Mouse (Mus musculus): Measurements from ENCODE around the gene 4932438H23Rik. TPM values are rescaled to one million over a fixed set of nuclear protein-coding genes. Genes with fewer than 3 reads are reported as not detected.

The 4932438H23Rik gene
- polyA plus RNA-seq, 1 experiment from 2014 or later = 0.13 TPM

DNA sequence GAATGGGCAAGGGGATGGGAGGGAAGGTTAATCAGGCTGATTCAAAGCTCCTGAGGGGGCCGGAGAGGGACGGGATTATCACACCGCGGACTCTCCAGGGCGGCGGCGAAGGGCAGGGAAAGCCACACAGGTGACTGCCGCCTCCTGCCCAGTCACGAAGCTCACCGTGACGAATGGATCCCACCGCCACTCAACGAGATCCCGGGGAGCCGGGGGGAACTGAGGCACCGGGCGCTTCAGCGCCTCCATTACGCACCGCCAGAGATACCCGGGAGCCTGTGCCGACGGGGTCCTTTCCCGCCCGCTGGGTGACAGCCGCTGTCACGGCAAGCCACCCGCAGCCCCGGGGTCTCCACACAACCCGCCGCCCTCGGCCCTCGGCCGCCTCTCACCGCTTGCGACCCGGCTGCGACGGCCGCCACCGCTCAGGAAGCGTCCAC is 84.3 kb downstream of the 4932438H23Rik start:
- no peak; the same call in 1 of the 2 replicates for ATAC-seq (ENCODE audit: low read depth)
- 0% methylated on average over 42 of the region's 42 CpGs for WGBS
- no peaks in the 10 kb centered on the region for H3K9me3 ChIP-seq (ENCODE audit: control insufficient read depth, low read length)

DNA sequence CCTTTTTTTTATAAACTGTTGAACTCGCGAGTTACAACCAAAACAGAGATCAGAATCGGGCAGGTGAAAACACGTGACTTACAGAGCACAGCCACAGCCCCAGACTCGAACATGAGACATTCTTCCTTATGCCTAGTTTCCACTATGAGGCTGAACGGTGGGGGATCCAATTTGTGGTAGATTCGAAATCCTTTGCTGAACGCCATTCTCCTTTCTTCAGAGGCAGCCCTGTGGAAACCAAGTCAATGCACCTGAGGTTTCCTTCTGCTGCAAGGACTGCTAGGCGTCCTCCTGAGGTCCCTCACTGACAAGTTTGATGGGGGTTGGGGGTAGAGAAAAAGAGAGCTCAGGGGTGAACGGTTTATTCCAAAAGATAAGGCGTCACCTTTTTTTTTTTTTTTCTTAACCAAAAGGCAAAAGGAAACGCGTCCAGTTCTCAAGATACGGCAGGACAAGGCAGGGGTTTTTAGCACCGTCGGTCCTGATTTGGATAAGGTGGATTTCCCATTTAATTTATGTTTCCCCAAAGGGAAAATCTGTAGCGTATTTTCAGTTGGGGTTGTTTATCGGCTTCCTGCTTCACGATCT is 84.9 kb downstream of the 4932438H23Rik start:
- Histone ChIP-seq H3K27me3 (ENCODE audit: control insufficient read depth, insufficient read depth, low read depth, low read length) (no peaks in the 10 kb centered on the region), H3K9me3 (ENCODE audit: control insufficient read depth, low read length) (no peaks in the 10 kb centered on the region), H3K36me3 (ENCODE audit: control insufficient read depth, insufficient read depth, low read length) (peaks cover 4% of the 10 kb centered on the region), H3K4me1 (replicated peaks; ENCODE audit: control insufficient read depth, insufficient read depth, low read length) (peaks cover 11% of the 10 kb centered on the region), H3K4me2 (ENCODE audit: low read depth, low read length) (peak overlapping the region; percentile 86), H3K4me3 (ENCODE audit: low read length) (peak overlapping the region; percentile 90), H3K9ac (ENCODE audit: low read length) (peak overlapping the region; percentile 88), H3K27ac (ENCODE audit: low read length) (peak overlapping the region; percentile 91)
- ATAC-seq (ENCODE audit: low read depth) = no peak
- WGBS = under 1% methylated on average over 19 of the region's 19 CpGs

More for the DNA sequence above, 84.3 kb downstream of the 4932438H23Rik start:
- Histone ChIP-seq H3K4me2 (ENCODE audit: low read depth, low read length) (peak overlapping the region; percentile 86), H3K9ac (ENCODE audit: low read length) (peak overlapping the region; percentile 88), H3K36me3 (ENCODE audit: control insufficient read depth, insufficient read depth, low read length) (peaks cover 9% of the 10 kb centered on the region), H3K4me3 (ENCODE audit: low read length) (peak overlapping the region; percentile 90), H3K27me3 (ENCODE audit: control insufficient read depth, insufficient read depth, low read depth, low read length) (no peaks in the 10 kb centered on the region), H3K4me1 (replicated peaks; ENCODE audit: control insufficient read depth, insufficient read depth, low read length) (peaks cover 11% of the 10 kb centered on the region), H3K27ac (ENCODE audit: low read length) (peak overlapping the region; percentile 91)

DNA sequence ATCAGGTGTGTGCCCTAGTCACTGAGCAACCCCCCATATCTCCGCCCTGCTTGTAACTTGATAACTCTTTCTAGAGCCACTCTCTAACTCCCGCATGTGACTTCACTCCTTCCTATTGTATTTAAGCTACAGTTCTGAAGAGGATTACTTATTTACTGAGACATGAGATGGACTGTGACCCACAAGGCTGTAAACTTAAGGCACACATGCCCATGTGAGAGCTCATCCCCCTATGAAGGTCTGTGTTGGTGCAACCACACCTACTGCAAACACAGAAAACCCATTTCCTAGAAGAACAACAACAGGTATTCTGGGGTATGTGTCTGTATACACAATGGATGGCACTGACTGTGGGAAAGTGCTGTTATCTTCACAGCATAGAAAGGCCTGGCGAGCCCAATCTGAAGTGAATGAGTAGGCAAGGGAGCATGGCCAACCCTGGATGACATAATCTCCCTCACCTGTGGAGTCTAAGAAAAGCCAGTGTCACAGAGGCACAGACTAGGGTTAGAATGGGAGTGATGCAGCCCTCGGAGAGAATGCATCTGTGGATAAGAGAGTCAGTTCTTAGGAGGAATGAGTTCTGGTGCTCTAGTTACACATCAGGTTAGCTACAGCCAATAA is 89.9 kb downstream of the 4932438H23Rik start:
- ATAC-seq (ENCODE audit: low read depth) = no peak
- no peaks in the 10 kb centered on the region for H3K27me3 ChIP-seq (ENCODE audit: control insufficient read depth, insufficient read depth, low read depth, low read length)
- no peak overlapping the region for H3K27ac ChIP-seq (ENCODE audit: low read length)
- no peak overlapping the region for H3K9ac ChIP-seq (ENCODE audit: low read length)
- no peaks in the 10 kb centered on the region for H3K9me3 ChIP-seq (ENCODE audit: control insufficient read depth, low read length)
- 74% methylated on average over 4 of the region's 4 CpGs for WGBS
- no peaks in the 10 kb centered on the region for H3K36me3 ChIP-seq (ENCODE audit: control insufficient read depth, insufficient read depth, low read length)
- no peak overlapping the region for H3K4me2 ChIP-seq (ENCODE audit: low read depth, low read length)
- peaks cover 7% of the 10 kb centered on the region; the same call in 1 of the 2 replicates for H3K4me1 ChIP-seq (replicated peaks; ENCODE audit: control insufficient read depth, insufficient read depth, low read length)
- no peak overlapping the region for H3K4me3 ChIP-seq (ENCODE audit: low read length)

Other genes with a start within 250 kb of the 4932438H23Rik start
- gene Cfap298, start 160.0 kb downstream of the 4932438H23Rik start, polyA plus RNA-seq (2015; fragmentation: Nextera tagmentation; extraction: Ambion mirVana) = 57.2 and 59.2 TPM in 2 replicates
- gene Synj1, start 83.8 kb downstream of the 4932438H23Rik start, polyA plus RNA-seq (2015; fragmentation: Nextera tagmentation; extraction: Ambion mirVana) = 14.7 and 15.6 TPM in 2 replicates
- 43.1 and 45.8 TPM in 2 replicates for gene Paxbp1, start 50.6 kb downstream of the 4932438H23Rik start, polyA plus RNA-seq (2015; fragmentation: Nextera tagmentation; extraction: Ambion mirVana)
- not detected in 2 replicates for gene Olig2, start 130.3 kb upstream of the 4932438H23Rik start, polyA plus RNA-seq (2015; fragmentation: Nextera tagmentation; extraction: Ambion mirVana)
- gene Olig1, start 174.7 kb upstream of the 4932438H23Rik start, polyA plus RNA-seq (2015; fragmentation: Nextera tagmentation; extraction: Ambion mirVana) = 0.40 TPM in 1 of 2 replicates, not detected in the other

All from lung, embryonic 16.5 days (tissue).